Mouse (Mus musculus) layer of hippocampus, adult 11-12 months (tissue): Measurements from ENCODE around the gene Keap1.
"Not testable (repeated sequence)": the region's sequence is repeated elsewhere in the genome, so short reads cannot be mapped to it uniquely, and the experiment has no call there.

Experiments
- DNase-seq: peaks from one replicate; pipeline ENCODE4 v3.0.0; 2022; ENCODE audit warnings: low spot score

Keap1 gene

DNA sequence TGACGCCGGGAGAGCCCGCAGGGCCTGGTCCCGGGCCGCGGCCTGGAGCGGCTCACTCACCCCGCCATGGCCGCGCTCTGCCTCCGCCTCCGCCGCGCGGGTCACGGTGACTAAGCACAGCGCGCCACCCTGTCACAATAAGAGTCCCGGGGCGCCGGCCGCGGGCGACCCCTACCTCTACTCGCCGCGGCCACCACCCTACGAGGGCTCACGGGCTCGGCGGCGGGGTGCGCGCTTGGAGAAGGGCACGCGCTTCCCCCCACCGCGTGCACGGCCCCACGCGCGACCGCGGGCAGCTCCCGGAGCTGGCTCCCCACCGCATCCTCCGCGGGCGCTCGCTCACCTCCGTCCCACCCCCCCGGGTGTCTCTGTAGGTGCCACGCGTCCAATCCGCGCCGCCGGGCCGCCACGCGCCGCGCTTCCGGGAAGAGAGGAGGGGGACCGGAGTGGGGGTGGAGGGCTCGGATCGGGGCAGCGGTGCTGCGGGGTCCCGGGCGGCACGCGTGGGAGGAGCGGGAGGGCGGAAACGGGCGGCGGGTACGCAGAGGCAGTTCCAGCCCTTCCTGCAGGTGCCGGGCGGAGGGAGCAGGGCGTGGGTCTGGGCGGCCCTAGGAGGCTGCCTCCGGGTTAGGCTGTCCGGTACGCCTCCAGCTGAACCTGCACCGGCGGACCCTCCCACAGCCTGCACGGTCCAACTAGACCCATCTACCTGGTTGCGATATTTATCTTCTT is at the start of gene Keap1:
TSS of gene Keap1 (minus strand) at position 629 of the 732 bp plus-strand sequence.
- peak; percentile 78 for DNase-seq

DNA sequence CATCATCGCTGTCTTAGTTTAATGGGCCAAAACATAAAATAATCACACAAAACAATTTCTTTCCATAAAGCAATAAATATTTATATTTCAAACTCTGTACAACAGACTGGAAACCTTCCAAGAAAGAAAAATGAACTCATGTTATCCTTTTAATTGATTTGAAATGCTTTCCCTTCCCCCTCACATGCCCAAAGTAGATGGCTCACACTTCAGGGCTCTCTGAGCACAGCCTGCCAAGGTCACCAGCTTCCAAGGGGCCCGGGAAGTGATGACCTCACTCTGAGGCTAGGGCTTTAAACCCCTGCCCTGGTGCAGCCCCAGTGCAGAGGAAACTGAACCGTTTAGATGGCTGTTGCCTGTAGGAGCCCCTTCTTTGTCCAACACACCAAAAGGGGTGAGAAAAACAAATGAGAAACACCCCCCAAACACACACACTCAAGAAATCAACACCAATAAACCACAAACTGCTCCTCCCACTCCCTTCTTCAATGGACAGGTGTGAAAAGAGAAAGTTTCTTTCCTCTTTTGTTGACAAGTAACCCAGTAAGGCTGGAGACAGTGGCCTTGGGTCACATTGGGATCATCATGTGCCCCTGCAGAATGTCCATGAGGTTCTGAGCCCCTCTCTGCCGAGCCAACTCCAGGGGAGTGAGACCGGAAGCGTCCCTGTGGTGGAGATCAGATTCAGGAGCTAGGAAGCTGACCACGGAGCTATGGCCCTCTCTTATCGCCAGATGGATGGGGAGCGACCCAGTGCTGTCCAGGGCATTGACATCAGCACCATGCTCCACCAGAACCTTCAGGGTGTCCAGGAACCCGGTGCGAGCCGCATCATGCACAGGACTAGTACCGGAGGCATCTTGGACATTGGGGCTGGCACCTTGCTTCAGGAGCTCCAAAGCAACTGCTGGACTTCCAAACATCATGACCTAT is 49.5 kb upstream of the Keap1 start:
- DNase-seq: no peak

DNA sequence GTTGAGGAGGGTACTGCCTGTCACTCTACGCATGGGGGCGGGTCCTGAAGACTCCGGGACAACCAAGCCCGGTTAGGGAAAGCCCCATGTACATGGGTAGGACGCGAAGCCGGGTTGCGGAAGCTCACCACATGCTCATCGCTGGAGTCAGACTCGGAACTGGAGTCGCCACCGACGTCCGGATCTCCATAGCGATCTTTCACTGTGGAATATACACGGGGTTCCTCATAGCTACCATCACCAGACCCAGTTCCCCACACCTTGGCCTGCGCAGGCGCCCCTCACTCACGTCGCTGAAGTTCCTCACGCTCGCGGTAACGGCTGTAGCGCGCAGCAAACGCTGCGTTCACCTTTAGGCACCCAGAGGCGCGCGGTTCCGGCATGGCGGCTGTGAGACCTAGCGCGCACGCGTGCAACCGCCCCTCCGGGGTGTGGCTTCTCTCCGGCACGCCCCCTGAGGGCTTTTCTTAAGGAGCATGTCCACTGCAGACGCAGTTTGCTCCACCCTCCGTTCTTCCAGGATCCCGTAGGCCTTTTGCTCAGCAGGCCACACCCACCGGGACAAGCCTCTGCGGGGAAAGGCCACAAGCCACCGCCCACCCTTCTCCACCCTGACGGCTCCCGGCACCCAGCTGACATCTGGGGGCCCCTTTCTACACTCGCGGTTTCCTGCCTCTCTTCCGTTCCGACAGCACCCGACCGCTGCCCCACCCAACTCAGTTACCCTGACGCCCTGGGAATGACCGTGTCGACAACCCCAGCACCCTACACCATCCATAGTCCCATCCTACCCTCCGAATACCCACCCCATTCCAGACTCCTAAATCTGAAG is 48.6 kb upstream of the Keap1 start, which contains the start of gene Kri1:
TSS of gene Kri1 (minus strand) at position 399 of the 832 bp plus-strand sequence.
- peak; percentile 97 for DNase-seq

DNA sequence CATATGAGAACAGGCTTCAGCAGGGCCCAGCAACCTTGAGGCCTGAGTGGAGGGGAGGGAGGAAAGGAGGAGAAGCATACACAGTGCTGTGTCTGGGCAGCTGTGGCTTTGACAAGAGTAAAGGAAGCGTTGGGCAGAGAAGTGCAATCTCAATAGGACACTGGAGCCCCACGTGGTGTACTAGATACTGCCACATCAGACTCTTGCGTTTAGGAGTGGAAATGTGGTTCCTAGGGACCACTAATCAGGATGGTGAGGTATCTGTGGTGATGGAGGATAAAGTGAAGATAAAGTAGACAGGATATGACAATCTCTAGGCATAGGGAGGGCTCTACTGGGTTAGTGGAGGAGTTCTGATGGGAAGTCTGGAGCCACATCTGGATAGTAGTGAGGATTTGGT is 47.6 kb upstream of the Keap1 start:
- no peak for DNase-seq

DNA sequence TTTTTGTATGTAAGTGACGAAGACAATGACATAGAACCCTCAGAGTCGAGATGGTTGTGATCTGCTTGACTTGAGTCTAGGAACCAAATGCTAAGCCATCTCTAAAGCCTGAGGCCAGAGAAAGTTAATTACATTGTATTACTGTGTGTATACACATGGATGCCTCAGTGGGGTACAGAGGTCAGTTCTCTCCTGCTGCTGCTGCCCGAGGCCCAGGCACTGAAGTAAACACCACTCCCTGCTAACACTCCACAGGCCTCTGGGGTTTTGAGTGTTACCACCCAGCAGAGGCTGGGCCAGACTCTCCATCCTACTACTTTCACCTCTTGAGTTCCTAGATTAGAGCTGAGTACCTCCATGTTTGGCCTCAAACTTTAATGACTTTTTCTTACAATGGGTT is 44.8 kb upstream of the Keap1 start:
- DNase-seq: no peak

DNA sequence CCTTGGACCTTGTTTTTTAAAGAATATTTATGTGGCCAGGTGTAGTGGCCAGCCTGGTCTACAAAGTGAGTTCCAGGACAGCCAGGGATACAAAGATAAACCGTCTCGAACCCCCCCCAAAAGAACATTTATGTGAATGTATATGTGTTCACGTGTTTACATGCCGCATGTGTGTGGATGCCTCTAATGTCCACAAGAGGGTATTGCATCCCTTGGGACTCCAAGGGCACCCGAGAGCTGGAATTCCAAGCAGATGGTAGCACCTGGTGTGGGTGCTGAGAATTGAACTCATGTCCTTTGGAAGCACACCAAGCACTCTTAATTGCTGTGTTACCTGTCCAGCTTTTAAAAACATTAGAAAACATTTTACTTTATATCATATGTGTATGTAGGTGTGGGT is 44.4 kb upstream of the Keap1 start:
- DNase-seq: no peak

DNA sequence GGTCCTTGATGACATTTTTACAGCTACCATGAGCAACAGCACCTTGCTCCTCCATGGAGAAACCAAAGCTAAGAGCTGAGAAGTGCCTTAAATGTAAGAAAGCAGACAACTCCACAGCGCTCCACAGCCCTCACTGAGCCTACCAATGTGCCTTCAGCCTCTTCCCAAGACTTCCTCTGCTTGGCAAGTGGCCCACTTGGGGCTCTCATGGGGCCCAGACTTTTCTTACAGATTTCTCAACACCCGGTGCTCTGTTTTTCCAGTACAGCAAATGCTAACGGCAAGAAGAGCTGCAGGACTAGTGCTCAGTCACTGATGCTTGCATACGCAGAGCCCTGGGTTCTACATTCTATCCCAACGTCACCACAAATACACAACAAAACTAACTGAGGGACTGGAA is 38.6 kb upstream of the Keap1 start:
- no peak for DNase-seq

DNA sequence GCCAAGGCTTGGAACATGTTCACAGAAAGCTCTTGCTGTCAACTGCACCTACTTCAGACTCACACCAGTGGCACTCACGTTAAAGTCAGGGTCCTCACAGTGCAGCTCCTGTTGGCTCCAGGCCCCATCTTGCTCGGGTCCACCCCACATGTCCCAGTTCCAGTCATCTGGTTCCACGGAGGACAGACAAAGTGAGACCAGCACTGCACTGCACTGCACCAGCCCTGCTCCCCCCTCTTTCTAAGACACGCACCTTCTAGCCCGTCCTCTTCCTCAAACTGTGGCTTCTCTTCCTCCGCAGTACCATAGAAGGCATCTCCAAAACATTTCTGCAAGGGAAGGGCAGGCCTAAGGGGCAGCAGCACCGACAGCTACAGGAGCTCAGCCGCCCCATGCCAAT is 37.1 kb upstream of the Keap1 start:
- no peak for DNase-seq

DNA sequence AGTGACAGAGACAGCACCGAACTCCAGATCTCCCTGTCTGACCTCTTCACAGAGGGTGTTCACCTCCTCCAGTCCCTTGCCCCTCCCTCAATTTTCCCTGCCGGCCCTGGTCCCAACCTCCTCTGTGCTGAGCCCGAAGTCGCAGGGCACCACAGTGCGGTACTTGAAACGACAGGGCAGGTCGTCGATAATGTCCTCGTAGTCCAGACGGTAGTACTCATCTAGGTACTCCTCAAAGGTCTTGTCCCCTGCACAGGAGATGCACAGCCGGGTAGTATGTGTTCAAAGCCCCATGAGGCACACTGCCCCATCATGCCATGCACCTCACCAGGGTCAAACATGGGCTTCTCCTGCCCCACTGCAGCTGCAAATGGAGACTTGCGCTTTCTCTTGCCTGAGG is 36.6 kb upstream of the Keap1 start:
- DNase-seq: no peak

DNA sequence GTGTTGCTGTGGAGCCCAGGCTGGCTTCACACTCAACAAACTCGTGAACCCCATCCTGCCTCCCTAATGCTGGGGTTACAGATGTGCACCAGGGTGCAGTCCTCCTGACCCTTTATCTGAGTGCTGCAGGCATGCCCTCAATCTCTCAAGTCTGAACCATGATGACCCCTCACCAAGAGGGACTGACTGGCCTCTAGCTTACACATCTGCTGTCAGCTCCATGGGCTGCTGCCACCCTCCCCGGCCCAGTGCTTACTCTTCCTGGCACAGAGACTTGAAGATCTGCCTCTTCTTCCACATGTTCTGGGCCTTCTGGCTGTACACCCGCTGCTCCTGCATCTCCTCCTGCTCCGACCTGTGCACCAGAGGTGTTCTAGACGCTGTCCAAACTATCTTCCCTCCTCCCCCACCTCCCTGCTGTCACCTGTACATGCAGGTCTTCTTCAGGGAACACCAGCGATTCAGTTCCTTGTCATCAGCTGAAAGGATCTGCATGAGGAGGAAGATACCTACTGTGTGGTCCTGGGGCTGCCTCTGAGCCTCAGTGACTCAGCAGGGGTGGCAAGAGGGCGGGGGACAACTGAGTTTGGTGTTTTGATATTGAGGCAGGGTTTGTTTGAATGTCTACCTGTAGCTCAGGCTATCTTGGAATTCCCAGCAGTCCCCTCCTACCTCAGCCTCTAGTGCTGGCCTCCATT is 36.0 kb upstream of the Keap1 start:
- no peak for DNase-seq

DNA sequence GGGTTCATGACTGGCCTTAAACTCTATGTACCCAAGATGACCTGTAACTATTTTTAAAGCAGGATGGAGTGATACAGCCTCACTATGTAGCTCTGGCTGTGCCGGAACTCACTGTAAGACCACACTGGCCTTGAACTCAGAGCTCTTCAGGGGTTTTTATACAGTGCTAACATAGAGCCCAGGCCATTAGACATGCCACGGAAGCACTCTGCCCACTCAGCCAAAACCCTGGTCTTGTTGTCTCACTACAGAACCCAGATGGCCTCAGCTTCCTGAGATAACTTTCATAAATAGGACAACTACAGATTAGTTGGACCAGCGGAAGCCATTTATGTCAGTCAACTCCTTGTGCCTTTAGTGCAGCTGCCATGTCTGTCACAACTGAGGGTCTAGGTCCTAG is 35.2 kb upstream of the Keap1 start:
- no peak for DNase-seq

DNA sequence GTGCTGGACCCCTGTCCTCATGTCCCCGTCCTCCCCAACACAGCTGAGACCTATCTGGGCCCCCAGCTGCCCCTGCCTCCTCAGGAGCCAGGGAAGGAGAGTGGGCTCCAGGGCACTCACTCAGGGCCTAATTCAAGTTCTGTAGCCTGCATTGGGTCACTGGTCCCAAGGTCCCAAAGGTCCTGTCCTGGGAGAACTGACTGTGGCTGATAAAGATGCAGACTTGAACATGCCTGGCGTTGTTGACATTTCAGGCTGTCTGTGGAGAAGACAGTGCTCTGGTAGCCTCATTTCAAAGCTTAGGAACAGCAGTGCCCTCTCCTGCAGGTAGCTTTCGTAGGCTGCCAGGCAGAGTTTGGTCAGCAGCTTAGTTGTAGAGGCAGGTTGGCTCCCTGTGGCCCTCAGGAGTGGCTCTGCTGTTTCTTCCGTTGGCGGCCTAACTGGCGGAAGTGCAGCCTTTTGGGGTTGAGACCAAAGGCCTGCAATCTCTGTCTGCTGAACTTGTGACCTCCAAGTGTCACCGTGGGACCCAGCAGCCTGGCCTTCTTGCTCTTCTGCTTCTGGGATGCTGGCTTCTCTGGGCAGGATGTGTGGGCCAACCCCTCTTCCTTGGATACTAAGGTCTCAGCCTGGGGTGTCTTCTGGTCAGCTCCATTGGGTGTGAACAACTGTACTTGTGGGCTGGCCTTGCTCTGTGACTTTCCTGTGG is 34.5 kb upstream of the Keap1 start:
- no peak for DNase-seq

DNA sequence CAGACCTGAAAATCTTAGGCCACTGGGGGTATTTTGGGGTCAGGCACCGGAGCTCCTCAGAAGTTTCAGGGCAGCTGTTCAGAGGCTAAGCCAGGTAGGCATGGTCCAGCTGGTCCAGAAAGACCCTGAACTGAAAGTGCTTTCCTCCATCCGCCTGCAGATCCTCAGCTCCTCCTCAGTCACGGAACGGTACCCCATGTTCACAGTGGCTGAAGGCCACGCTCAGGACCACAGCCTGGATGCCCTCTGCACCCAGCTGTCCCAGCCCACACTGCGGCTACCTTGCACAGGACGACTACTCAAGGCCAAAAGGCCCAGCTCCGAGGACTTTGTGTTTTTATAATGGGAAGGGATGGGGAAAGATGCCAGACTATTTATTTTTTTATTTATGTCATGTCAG is 33.9 kb upstream of the Keap1 start:
- DNase-seq: no peak

DNA sequence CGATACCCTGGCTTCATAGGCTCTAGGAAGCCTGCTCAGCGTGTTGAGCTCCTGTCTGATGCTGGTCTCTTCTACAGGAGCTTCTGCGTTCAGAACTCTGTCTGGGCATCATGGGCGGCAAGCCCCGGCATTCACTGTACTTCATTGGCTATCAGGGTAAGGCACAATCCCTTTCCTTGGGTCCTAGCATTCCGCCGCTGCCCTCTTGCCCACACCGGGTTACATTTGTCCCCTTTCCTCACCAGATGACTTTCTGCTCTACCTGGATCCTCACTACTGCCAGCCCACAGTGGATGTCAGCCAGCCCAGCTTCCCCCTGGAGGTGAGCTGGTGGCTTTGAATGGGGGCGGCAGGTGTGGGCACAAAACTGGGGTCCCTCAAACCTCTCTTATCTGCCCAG is 33.2 kb upstream of the Keap1 start:
- DNase-seq: no peak

DNA sequence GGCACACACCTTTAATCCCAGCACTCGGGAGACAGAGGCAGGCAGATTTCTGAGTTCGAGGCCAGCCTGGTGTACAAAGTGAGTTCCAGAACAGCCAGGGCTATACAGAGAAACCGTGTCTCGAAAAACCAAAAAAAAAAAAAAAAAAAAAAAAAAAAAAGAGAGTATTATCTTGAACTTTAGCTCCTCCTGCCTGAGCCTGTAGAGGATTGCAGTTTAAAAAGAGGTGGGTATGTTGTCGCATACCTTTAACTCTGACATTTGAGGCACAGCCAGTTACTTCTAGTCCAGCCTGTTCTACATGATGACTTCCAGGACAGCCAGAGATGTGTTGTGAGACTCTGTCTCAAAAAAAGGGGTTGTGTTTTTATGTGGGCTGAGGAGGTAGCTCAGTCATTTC is 30.4 kb upstream of the Keap1 start:
- DNase-seq: not testable (repeated sequence)

DNA sequence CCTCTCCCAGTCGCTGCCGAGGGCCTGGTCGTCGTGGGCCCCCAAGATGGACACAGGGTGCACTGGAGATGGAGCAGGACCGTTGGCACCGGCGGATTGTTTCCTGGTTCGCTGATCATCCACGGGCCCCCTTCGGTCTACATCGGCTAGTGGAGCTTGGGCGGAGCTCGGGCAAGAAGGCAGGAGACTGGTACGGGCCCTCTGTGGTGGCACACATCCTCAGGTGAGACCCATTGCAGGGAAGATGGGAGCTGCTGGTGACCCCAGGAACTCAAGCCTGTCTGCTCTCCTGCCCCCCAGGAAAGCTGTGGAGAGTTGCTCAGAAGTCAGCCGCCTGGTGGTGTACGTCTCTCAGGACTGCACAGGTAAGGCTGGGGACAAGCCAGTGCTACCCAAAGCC is 29.1 kb upstream of the Keap1 start:
- DNase-seq: no peak

DNA sequence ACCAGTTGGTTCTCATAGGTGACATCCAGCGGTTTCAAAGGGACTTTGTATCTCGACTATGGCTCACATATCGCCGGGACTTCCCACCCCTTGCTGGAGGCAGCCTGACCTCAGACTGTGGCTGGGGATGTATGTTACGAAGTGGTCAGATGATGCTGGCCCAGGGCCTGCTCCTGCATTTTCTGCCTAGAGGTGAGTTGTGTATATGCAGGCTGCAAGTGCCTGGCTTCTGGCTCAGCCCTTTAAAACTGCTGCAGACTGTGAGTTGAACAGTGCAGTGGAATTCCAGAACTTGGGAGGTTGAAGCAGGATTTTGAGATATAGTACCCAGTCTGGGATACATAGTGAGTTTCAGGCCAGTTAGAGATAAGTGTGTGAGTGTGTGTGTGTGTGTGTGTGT is 27.7 kb upstream of the Keap1 start:
- no peak for DNase-seq

DNA sequence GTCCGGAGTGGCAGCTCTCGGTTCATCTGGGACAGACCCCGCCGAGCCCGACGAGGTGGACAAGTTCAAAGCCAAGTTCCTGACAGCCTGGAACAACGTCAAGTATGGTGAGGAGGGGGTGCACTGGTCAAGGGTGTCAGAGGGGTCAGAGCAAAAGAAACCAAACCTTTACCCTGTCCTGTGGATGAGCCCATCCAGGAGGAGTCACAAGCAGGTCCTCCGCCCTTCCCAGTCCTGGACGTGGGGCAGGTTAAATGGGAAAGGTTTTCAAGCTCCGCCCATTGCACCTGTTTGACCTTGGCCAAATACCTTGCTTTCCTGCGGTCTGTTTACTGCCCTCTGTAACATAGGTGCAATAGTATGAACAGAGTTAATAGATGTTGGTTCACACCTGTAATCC is 26.4 kb upstream of the Keap1 start:
- DNase-seq: no peak

DNA sequence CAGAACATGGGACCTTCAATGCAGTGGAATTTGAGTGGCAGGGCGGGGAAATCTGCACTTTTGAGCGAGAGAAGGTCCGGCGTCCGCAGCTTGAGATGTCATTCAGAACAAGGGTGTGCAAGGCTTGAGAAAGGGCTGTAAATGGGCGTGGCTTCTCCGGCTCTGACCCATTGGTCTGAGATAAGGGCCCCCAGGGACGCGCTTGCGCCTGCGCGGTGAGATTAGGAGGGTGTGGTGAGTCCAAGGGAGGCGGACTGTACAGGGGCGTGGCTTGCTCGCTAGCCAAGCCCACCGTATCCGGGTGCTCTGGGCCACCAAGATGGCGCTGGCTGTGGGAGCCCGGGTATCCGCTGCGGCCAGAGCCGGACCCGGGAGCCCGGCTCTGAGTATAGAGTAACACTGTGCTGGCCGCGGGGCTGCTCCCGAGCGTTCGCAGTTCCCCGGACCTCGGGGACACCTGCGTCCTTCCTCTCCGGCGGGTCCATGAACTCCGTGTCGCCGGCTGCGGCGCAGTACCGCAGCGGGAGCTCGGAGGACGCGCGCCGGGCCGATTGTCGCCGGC is 25.9 kb upstream of the Keap1 start, which contains the start of gene Atg4d:
TSS of gene Atg4d (plus strand) at position 294 of the 562 bp plus-strand sequence.
- peak; percentile 97 for DNase-seq

DNA sequence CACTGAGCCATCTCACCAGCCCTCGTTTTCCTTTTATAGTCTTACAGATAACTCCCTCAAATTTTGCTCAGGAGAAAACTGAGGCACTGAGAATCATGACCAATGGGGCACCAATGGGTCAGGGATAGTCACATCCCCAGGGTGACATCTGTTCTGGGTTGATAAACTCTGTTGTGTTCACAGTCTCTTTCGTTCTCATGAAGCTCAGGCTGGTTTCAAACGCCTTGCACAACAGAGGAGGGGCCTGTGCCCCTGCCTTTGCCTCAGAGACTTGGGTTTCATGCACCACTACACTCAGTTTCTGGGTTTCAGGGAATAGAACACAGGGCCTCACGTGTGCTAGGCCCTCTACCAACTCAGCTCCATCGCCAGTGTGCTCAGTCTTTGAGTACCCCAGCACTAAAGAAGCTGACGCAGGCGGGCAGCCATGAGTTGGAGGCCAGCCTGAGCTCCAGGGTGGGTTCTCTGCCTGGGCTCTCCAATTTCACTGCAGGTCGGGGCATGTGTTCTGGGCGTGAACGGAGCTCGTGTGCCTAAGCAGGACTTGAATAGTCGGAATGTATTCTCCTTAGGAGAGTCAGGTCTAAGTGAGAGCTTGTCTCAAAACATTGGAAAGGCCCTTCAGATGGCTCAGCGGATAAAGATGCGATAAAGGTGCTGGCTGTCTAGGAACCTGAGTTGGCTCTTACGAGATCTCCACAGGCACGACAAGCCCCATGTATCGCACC is 25.3 kb upstream of the Keap1 start:
- DNase-seq: no peak
